Mouse (Mus musculus): ENCODE data around the gene Rere.

- TF ChIP-seq CTCF (IDR thresholded peaks at IDR 0.05; ENCODE audit: low read depth) (no peak), EP300 (IDR thresholded peaks at IDR 0.05; ENCODE audit: low read depth) (no peak)
Measured at GRCm38 (mm10) chr4:150272725-150273124, 8.7 kb upstream of the Rere start.

Data from liver, embryonic 14.5 days (tissue).